Comparison of ENCODE assay signal across 16 mouse cellular contexts in genomic region chr16:8763028-8763427, GRCm38 (mm10). TPM values are rescaled to one million over a fixed set of nuclear protein-coding genes. Genes with fewer than 3 reads are reported as not detected.
A peak's percentile ranks its signal among the peaks of the same experiment; 100 is the strongest.
DNase-seq lines count a peak whose midpoint lies in the region; ATAC-seq lines count a peak whose summit lies in the region.
"Had no signal": no experiment of that assay in that cellular context is flagged by ENCODE, and none has a peak within 500 bp of the region (broad histone marks: within the 10 kb centered on the region; RNA-seq: fewer than 3 reads in every experiment).

No protein-coding gene starts in this region.

- H3K27ac ChIP-seq in midbrain, embryonic 14.5 days (replicated peaks; ENCODE audit: low read depth, low read length) = no peak overlapping the region
- H3K27ac ChIP-seq: limb, embryonic 15.5 days; midbrain, embryonic 13.5 days had no signal

- ATAC-seq in midbrain, embryonic 14.5 days (ENCODE audit: low FRiP score, low TSS enrichment) = no peak
- ATAC-seq: CD4-positive, CD25-positive, alpha-beta regulatory T cell, adult 4 months; forebrain, embryonic 14.5 days; midbrain, embryonic 13.5 days had no signal

- H3K9ac ChIP-seq in midbrain, embryonic 14.5 days (replicated peaks; ENCODE audit: low read length) = no peak overlapping the region
- H3K9ac ChIP-seq: limb, embryonic 15.5 days; midbrain, embryonic 13.5 days had no signal

- H3K36me3 ChIP-seq in midbrain, embryonic 14.5 days (ENCODE audit: control insufficient read depth, insufficient read depth, low read length) = no peaks in the 10 kb centered on the region
- H3K36me3 ChIP-seq: limb, embryonic 15.5 days; midbrain, embryonic 13.5 days had no signal

- no peaks in the 10 kb centered on the region for H3K9me3 ChIP-seq in midbrain, embryonic 14.5 days (ENCODE audit: control insufficient read depth, low read length)
- H3K9me3 ChIP-seq: limb, embryonic 15.5 days; midbrain, embryonic 13.5 days had no signal

- no peak overlapping the region for H3K4me3 ChIP-seq in midbrain, embryonic 14.5 days (replicated peaks; ENCODE audit: low read depth, low read length)
- H3K4me3 ChIP-seq: limb, embryonic 15.5 days; midbrain, embryonic 13.5 days had no signal

- no peaks in the 10 kb centered on the region for H3K4me1 ChIP-seq in midbrain, embryonic 14.5 days (ENCODE audit: control insufficient read depth, insufficient read depth, low read length)
- H3K4me1 ChIP-seq: limb, embryonic 15.5 days had no signal

- peak; percentile 52 to 53 for DNase-seq in left cerebral cortex, adult 9 months (ENCODE audit: low spot score in 2 of 2)
- DNase-seq in left cerebral cortex, postnatal 10 days (ENCODE audit: extremely low spot score in 1 of 2, low spot score in 2 of 2) = no peak
- peak; percentile 62 to 73 for DNase-seq in frontal cortex, adult 2 months (ENCODE audit: extremely low spot score in 1 of 2, low spot score in 1 of 2)
- DNase-seq in left cerebral cortex, postnatal 25 days (ENCODE audit: low spot score in 2 of 2) = peak; percentile 47 to 85
- peak; percentile 41 to 63 for DNase-seq in right cerebral cortex, postnatal 36 days (ENCODE audit: low spot score in 2 of 2)
- DNase-seq in lung, postnatal 25 days (ENCODE audit: low spot score) = no peak
- DNase-seq in midbrain, embryonic 14.5 days = no peak
- DNase-seq: cerebellum, adult 18-20 months; gastrocnemius, postnatal 36 days; kidney, adult 9 months; lung, postnatal 36 days; thymus, adult 2 months had no signal

- intact Hi-C loops in left cerebral cortex, postnatal 10 days (cut with DNase I) = no loop called here
- intact Hi-C loops in left cerebral cortex, postnatal 25 days (cut with DNase I) = loop anchor here (2.0 kb wide), 1 partner anchor 24 kb away; no protein-coding TSS in a partner anchor

- no peak overlapping the region for H3K4me2 ChIP-seq in midbrain, embryonic 14.5 days (ENCODE audit: low read length)
- H3K4me2 ChIP-seq: limb, embryonic 15.5 days; midbrain, embryonic 13.5 days had no signal

- H3K27me3 ChIP-seq in midbrain, embryonic 14.5 days (ENCODE audit: control insufficient read depth, insufficient read depth, low read length) = no peaks in the 10 kb centered on the region
- H3K27me3 ChIP-seq: limb, embryonic 15.5 days; midbrain, embryonic 13.5 days had no signal

- WGBS in midbrain, embryonic 14.5 days = 58% methylated on average over 6 of the region's 6 CpGs

RNA-seq across cellular contexts. Expression of gene Usp7, which starts 29.1 kb away (rescaled TPM):
- 100 to 1,000 TPM; 163 to 164 TPM for total RNA-seq in left cerebral cortex, postnatal 10 days (2021)
- 110 and 118 TPM in 2 replicates for polyA plus RNA-seq in frontal cortex, adult 2 months (2012; rRNA removed)
- 100 to 1,000 TPM; 155 to 160 TPM for total RNA-seq in left cerebral cortex, postnatal 25 days (2021)
- polyA plus RNA-seq in midbrain, embryonic 14.5 days (2014; fragmentation: Nextera tagmentation; extraction: Ambion mirVana) = 49.9 and 50.0 TPM in 2 replicates

Comparison
In these comparisons a context has a peak if more than half of its experiments do, and no peak if none do; other contexts are left out.
1. DNase-seq: peak in left cerebral cortex, adult 9 months (2 of 2), frontal cortex, adult 2 months (2 of 2), left cerebral cortex, postnatal 25 days (2 of 2) and right cerebral cortex, postnatal 36 days (2 of 2); none in left cerebral cortex, postnatal 10 days (0 of 2), lung, postnatal 25 days (single experiment) and midbrain, embryonic 14.5 days (single experiment).